Mouse (Mus musculus) cerebellum, adult 2 months (tissue): Measurements from ENCODE around the gene Wbp2.

Source experiments
- CTCF ChIP-seq: fragments of 200-500 bp; IDR thresholded peaks from 2 replicates; pipeline ENCODE4 v1.5.1; 2011; ENCODE audit warnings: low read depth, mild to moderate bottlenecking, control low read depth, low read length, moderate library complexity, borderline replicate concordance; ENCODE audit not compliant: insufficient read depth
- POLR2A ChIP-seq: fragments of 200-500 bp; IDR thresholded peaks from 2 replicates; pipeline ENCODE4 v1.6.1; 2011; ENCODE audit warnings: low read length, control low read depth, borderline replicate concordance; ENCODE audit not compliant: insufficient read depth

GRCm38 (mm10) chr11:116130488-116131205 is 43.9 kb upstream of the Wbp2 start, which contains the start of gene Trim65:
- peak; percentile 69 for TF ChIP-seq CTCF
- TF ChIP-seq POLR2A, result peak; percentile 32; the same call in 1 of the 2 replicates
